Mouse (Mus musculus): ENCODE results near the gene Gpm6a.

GRCm38 (mm10) chr8:55049979-55050378 lies 95.3 kb downstream of the Gpm6a start:
- no peak for TF ChIP-seq CTCF (IDR thresholded peaks at IDR 0.05; ENCODE audit: control insufficient read depth, insufficient read depth, low read length)
- TF ChIP-seq POLR2A (IDR thresholded peaks at IDR 0.05; ENCODE audit: borderline replicate concordance, control insufficient read depth, low read depth, low read length): no peak
